Mouse (Mus musculus) lung, adult 2 months (tissue): Measurements from ENCODE around the gene Enho.
"Not testable (repeated sequence)": the region's sequence is repeated elsewhere in the genome, so short reads cannot be mapped to it uniquely, and the experiment has no call there.

Source experiments
- CTCF ChIP-seq: fragments of 200-500 bp; IDR thresholded peaks from 2 replicates; pipeline ENCODE4 v1.5.1; 2011; ENCODE audit warnings: mild to moderate bottlenecking, low read length, control low read depth; ENCODE audit not compliant: insufficient read depth
- POLR2A ChIP-seq: fragments of 200-500 bp; IDR thresholded peaks from 2 replicates; pipeline ENCODE4 v1.6.1; 2011; ENCODE audit warnings: low read depth, mild to moderate bottlenecking, control low read depth, low read length, borderline replicate concordance; ENCODE audit errors: extremely low read depth

- not testable (repeated sequence) for TF ChIP-seq POLR2A, CTCF
These were observed 48.4 kb upstream of the Enho start for GRCm38 (mm10) chr4:41688562-41688961.
